Mouse (Mus musculus): ENCODE results near the gene Tnfrsf14.

DNA sequence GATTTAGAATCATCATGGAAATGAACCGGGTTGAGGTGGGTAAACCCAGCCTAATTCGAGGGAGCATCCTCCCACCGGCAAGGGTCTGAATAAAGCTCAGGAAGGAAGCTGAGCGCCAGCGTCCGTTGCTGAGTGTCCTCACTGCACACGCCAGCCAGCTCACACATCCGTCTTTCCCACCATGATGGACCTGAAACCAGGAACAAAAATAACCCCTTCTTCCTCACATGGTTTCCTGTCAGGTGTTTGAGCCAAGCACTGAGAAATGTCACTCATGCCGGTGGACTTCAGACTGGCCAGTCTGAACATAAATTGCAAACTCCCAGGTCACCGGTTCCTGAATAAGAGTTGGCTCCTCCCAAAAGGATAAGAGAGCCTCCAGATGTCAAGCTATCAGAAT is 13.1 kb downstream of the Tnfrsf14 start:
- TF ChIP-seq POLR2AphosphoS2 (IDR thresholded peaks at IDR 0.05; ENCODE audit: low read length) (no peak), CHD1 (IDR thresholded peaks at IDR 0.05; ENCODE audit: low read depth, low read length) (no peak), GATA1 (IDR thresholded peaks at IDR 0.05; ENCODE audit: low read depth, low read length) (no peak), TCF12 (IDR thresholded peaks at IDR 0.05; ENCODE audit: low read depth, low read length) (no peak)

Measured in MEL (cell line).